Mouse (Mus musculus): Measurements from ENCODE around the gene Tcerg1l.

GRCm38 (mm10) chr7:138326760-138327159 is 70.8 kb downstream of the Tcerg1l start:
- TF ChIP-seq POLR2A (IDR thresholded peaks at IDR 0.05; ENCODE audit: extremely low read depth, insufficient read depth, low read length) (no peak), CTCF (IDR thresholded peaks at IDR 0.05; ENCODE audit: extremely low read depth, insufficient read depth, low read length) (no peak)

Measured in cortical plate, adult 2 months (tissue).